Comparison of ENCODE assay signal across 21 mouse cellular contexts in the genomic region with DNA sequence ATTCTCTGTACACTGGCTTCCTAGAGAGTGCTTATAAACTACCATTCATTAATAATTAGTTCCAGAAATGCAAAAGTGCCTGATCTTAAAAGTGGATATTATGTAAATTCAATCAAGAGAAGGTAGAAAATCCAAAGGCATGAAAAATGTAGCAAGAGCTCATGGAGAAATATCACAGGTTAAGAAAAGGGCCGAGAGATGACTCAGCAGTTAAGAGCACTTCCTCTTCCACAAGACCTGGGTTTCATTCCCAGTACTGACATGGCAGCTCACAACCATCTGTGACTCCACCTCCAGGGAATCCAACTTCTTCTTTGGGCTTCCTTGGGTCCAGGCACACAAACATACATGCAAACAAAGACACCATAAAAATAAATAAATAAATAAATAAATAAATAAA. TPM values are rescaled to one million over a fixed set of nuclear protein-coding genes. Genes with fewer than 3 reads are reported as not detected.
DNase-seq lines count a peak whose midpoint lies in the region; ATAC-seq and TF ChIP-seq lines count a peak whose summit lies in the region.
"Had no signal": no experiment of that assay in that cellular context is flagged by ENCODE, and none has a peak within 500 bp of the region (broad histone marks: within the 10 kb centered on the region; RNA-seq: fewer than 3 reads in every experiment).

No protein-coding gene starts in this region.

- 80% methylated on average over 1 of the region's 1 CpGs for WGBS in lung, postnatal 0 days
- 77% methylated on average over 1 of the region's 1 CpGs for whole genome bisulfite sequencing in kidney, adult 2 months

- TF ChIP-seq CTCF in lung, postnatal 0 days (IDR thresholded peaks at IDR 0.05) = no peak
- TF ChIP-seq CTCF in kidney, adult 2 months (conservative IDR thresholded peaks at IDR 0.05; ENCODE audit: insufficient read depth, insufficient read length, low read depth, low read length) = no peak

- DNase-seq in lung, postnatal 0 days (ENCODE audit: low spot score) = peak; percentile 41
- DNase-seq in lung, adult 18-20 months = no peak
- no peak for DNase-seq in ES-E14 (ENCODE audit: low read depth, low spot score)
- DNase-seq in c-Kit-positive CD71-positive TER-119-positive erythroid progenitor cells, embryonic 14.5 days (ENCODE audit: low spot score) = peak; percentile 34
- DNase-seq in kidney, adult 18-20 months = no peak
- no peak for DNase-seq in kidney, adult 2 months
- DNase-seq in ovary, postnatal 36 days (ENCODE audit: low spot score) = no peak
- DNase-seq: adrenal gland, adult 8-10 months; cerebellum, adult 9-11 months; heart, adult 18-20 months; heart, postnatal 4 days; kidney, postnatal 10 days; layer of hippocampus, postnatal 36 days; lung, postnatal 14 days had no signal

- no peaks in the 10 kb centered on the region for H3K36me3 ChIP-seq in lung, postnatal 0 days (ENCODE audit: insufficient read depth, low read length)
- H3K36me3 ChIP-seq in ES-E14 (ENCODE audit: control insufficient read depth, insufficient read depth, low read length, poor library complexity, severe bottlenecking) = no peaks in the 10 kb centered on the region
- H3K36me3 ChIP-seq in kidney, adult 2 months (ENCODE audit: control insufficient read depth, insufficient read depth, low read length) = no peaks in the 10 kb centered on the region
- H3K36me3 ChIP-seq: embryonic facial prominence, embryonic 13.5 days; limb, embryonic 15.5 days; midbrain, embryonic 10.5 days had no signal

- no peaks in the 10 kb centered on the region for H3K27me3 ChIP-seq in lung, postnatal 0 days (replicated peaks; ENCODE audit: insufficient read depth, low read length)
- no peaks in the 10 kb centered on the region for H3K27me3 ChIP-seq in kidney, adult 2 months (replicated peaks; ENCODE audit: control insufficient read depth, insufficient read depth, low read length)
- H3K27me3 ChIP-seq: embryonic facial prominence, embryonic 13.5 days; limb, embryonic 15.5 days had no signal

- in situ Hi-C loops in ES-E14 (cut with MboI; ENCODE audit: low sequenced_read_pairs in 2 of 2, unreplicated experiment in 2 of 2) = no loop called here

- no peak for ATAC-seq in lung, postnatal 0 days
- ATAC-seq in megakaryocyte progenitor cell, adult 5-6 weeks (replicated peaks; ENCODE audit: poor library complexity) = peak; percentile 94
- ATAC-seq: CD4-positive, CD25-positive, alpha-beta regulatory T cell, adult 4 months; hindbrain, postnatal 0 days; intestine, postnatal 0 days had no signal

- H3K4me1 ChIP-seq in lung, postnatal 0 days (ENCODE audit: insufficient read depth, low read depth, low read length) = no peaks in the 10 kb centered on the region
- H3K4me1 ChIP-seq in ES-E14 (ENCODE audit: control insufficient read depth in 2 of 2, insufficient read depth in 2 of 2, low read length in 2 of 2, poor library complexity in 1 of 2) = peaks cover 2 to 9% of the 10 kb centered on the region in 2 experiments; a peak in 2 of 4 replicates
- H3K4me1 ChIP-seq in kidney, adult 2 months (ENCODE audit: control insufficient read depth, insufficient read depth, low read length) = peaks cover 20% of the 10 kb centered on the region
- H3K4me1 ChIP-seq: embryonic facial prominence, embryonic 13.5 days; limb, embryonic 15.5 days had no signal

- no peaks in the 10 kb centered on the region for H3K9me3 ChIP-seq in lung, postnatal 0 days (ENCODE audit: low read length)
- no peaks in the 10 kb centered on the region for H3K9me3 ChIP-seq in ES-E14 (ENCODE audit: control insufficient read depth, insufficient read depth, low read depth, low read length)
- H3K9me3 ChIP-seq: embryonic facial prominence, embryonic 13.5 days; limb, embryonic 15.5 days; midbrain, embryonic 10.5 days had no signal

- H3K9ac ChIP-seq in lung, postnatal 0 days (replicated peaks; ENCODE audit: low read depth) = no peak overlapping the region
- no peak overlapping the region for H3K9ac ChIP-seq in ES-E14 (ENCODE audit: insufficient read depth, low read depth, low read length, poor library complexity, severe bottlenecking)
- H3K9ac ChIP-seq: embryonic facial prominence, embryonic 13.5 days; limb, embryonic 15.5 days had no signal

- no peak overlapping the region for H3K4me3 ChIP-seq in lung, postnatal 0 days (ENCODE audit: low read depth, low read length)
- no peak overlapping the region for H3K4me3 ChIP-seq in ES-E14 (ENCODE audit: insufficient read depth in 1 of 2, low read depth in 1 of 2, low read length in 2 of 2, poor library complexity in 1 of 2, severe bottlenecking in 1 of 2)
- no peak overlapping the region for H3K4me3 ChIP-seq in kidney, adult 2 months (ENCODE audit: insufficient read depth, low read depth, low read length)
- H3K4me3 ChIP-seq: embryonic facial prominence, embryonic 13.5 days; limb, embryonic 15.5 days; midbrain, embryonic 10.5 days had no signal

- no peak for TF ChIP-seq POLR2A in kidney, adult 2 months (IDR thresholded peaks at IDR 0.05; ENCODE audit: low read depth, low read length)

- H3K27ac ChIP-seq in lung, postnatal 0 days (ENCODE audit: low read length) = no peak overlapping the region
- H3K27ac ChIP-seq in ES-E14 (ENCODE audit: insufficient read depth, low read depth, low read length, poor library complexity, severe bottlenecking) = no peak overlapping the region
- H3K27ac ChIP-seq in kidney, adult 2 months (ENCODE audit: insufficient read depth, low read depth, low read length) = no peak overlapping the region
- H3K27ac ChIP-seq: embryonic facial prominence, embryonic 13.5 days; hindbrain, postnatal 0 days; limb, embryonic 15.5 days; midbrain, embryonic 10.5 days had no signal

- H3K4me2 ChIP-seq in lung, postnatal 0 days (replicated peaks; ENCODE audit: low read depth, low read length) = no peak overlapping the region
- H3K4me2 ChIP-seq: embryonic facial prominence, embryonic 13.5 days; limb, embryonic 15.5 days had no signal

- no peak for TF ChIP-seq EP300 in lung, postnatal 0 days (IDR thresholded peaks at IDR 0.05)

TF ChIP-seq in ES-E14, 5 proteins besides CTCF, POLR2A, EP300 and RAD21:
- TF ChIP-seq MAFK (IDR thresholded peaks at IDR 0.05; ENCODE audit: insufficient read depth, low read depth, low read length) (peak; percentile 89), ZNF384 (IDR thresholded peaks at IDR 0.05; ENCODE audit: low read depth, low read length) (no peak), CHD2 (IDR thresholded peaks at IDR 0.05; ENCODE audit: low read depth, low read length) (no peak)
TF ChIP-seq in ES-E14: peak in this region for 1.

RNA-seq across cellular contexts. Expression of a gene that starts 56.6 kb away (rescaled TPM):
- polyA plus RNA-seq in lung, postnatal 0 days (2015; fragmentation: Nextera tagmentation; extraction: Ambion mirVana) = 9.5 and 10.1 TPM in 2 replicates
- 26.4 and 38.6 TPM in 2 replicates for total RNA-seq in ES-E14 (2012; rRNA removed)
- total RNA-seq in megakaryocyte progenitor cell, adult 5-6 weeks (2015) = 32.5 and 40.9 TPM in 2 replicates
- total RNA-seq in megakaryocyte progenitor cell, adult 5-6 weeks (2017) = 12.0 and 14.8 TPM in 2 replicates
- 11.3 and 13.0 TPM in 2 replicates for polyA plus RNA-seq in kidney, adult 2 months (2012; rRNA removed)

RNA-seq across cellular contexts. Expression of a gene that starts 57.1 kb away (rescaled TPM):
- 1.1 and 1.3 TPM in 2 replicates for polyA plus RNA-seq in lung, postnatal 0 days (2015; fragmentation: Nextera tagmentation; extraction: Ambion mirVana)
- total RNA-seq in ES-E14 (2012; rRNA removed) = 3.5 and 5.8 TPM in 2 replicates
- 9.8 and 11.4 TPM in 2 replicates for total RNA-seq in megakaryocyte progenitor cell, adult 5-6 weeks (2015)
- 3.4 and 5.2 TPM in 2 replicates for total RNA-seq in megakaryocyte progenitor cell, adult 5-6 weeks (2017)
- polyA plus RNA-seq in kidney, adult 2 months (2012; rRNA removed) = 0.05 and 0.08 TPM in 2 replicates
- total RNA-seq: hindbrain, postnatal 0 days had no signal

Comparison
In these comparisons a context has a peak if more than half of its experiments do, and no peak if none do; other contexts are left out.
1. DNase-seq: peak in lung, postnatal 0 days (single experiment) and c-Kit-positive CD71-positive TER-119-positive erythroid progenitor cells, embryonic 14.5 days (single experiment); none in lung, adult 18-20 months (0 of 2), ES-E14 (single experiment), kidney, adult 18-20 months (single experiment), kidney, adult 2 months (single experiment) and ovary, postnatal 36 days (single experiment).